Mouse (Mus musculus): Measurements from ENCODE around the gene Hist1h1b. TPM values are rescaled to one million over a fixed set of nuclear protein-coding genes. Genes with fewer than 3 reads are reported as not detected.

Gene Hist1h1b
- polyA plus RNA-seq, 1 experiment = 2.3 TPM

DNA sequence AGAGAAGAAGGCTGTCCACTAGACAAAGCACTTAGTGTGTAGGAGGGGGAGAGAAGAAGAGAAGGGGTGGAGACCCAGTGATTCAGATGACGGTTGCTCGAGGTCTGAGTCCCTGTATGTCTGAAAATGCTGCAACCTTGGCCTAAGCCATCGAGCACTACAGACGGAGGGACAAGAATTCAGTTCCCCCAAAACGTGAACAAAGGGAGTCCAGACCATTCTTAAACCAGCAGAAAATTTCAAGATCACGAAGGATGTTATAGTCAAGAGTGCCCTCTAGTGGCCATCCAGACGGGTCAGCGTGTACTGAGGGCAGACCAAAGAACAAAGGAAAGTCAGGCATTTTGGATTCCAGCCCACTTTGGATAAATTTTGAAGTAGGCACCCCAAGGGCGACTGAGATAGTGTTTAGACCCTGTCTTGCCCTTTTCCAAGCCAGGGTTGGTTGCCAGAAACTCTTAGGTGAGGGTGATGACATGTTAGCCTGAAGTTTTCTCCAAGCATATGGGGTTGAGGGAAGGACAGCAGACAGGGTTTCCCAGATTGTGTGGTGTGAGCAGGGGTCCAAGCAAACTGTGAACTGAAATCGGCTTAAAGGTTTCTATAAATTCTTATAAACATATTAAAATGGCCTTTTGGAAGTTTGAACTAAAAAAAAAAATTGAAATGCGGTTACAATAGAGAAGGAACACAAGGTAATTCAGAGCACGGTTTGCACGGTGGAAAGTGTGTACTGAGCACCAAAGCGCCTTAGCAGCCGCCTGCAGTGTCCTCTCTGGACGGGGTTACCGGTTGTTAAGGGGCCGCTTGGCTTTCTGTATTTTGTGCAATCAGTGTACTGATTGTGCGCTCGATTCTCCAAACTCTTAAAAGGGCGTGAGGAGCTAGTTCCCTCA lies 46.2 kb downstream of the Hist1h1b start:
- Histone ChIP-seq H3K27me3 (ENCODE audit: control insufficient read depth, insufficient read depth, low read length) (no peaks in the 10 kb centered on the region), H3K4me1 (ENCODE audit: control insufficient read depth, insufficient read depth, insufficient read length) (no peaks in the 10 kb centered on the region), H3K36me3 (ENCODE audit: control insufficient read depth, insufficient read depth, low read length) (no peaks in the 10 kb centered on the region), H3K27ac (ENCODE audit: insufficient read depth, low read length) (peak overlapping the region; percentile 78), H3K4me3 (ENCODE audit: extremely low read depth, insufficient read depth, insufficient read length) (peak overlapping the region; percentile 55)
- peak; percentile 64 to 70 for DNase-seq (ENCODE audit: low read depth in 1 of 2, low spot score in 2 of 2)
- no peak for TF ChIP-seq POLR2A (IDR thresholded peaks at IDR 0.05; ENCODE audit: low read depth, low read length)
- peak; percentile 57; the same call in 1 of the 2 replicates for TF ChIP-seq CTCF (IDR thresholded peaks at IDR 0.05; ENCODE audit: extremely low read depth, insufficient read depth, insufficient read length, insufficient replicate concordance)
- WGBS = under 1% methylated on average over 21 of the region's 21 CpGs

DNA sequence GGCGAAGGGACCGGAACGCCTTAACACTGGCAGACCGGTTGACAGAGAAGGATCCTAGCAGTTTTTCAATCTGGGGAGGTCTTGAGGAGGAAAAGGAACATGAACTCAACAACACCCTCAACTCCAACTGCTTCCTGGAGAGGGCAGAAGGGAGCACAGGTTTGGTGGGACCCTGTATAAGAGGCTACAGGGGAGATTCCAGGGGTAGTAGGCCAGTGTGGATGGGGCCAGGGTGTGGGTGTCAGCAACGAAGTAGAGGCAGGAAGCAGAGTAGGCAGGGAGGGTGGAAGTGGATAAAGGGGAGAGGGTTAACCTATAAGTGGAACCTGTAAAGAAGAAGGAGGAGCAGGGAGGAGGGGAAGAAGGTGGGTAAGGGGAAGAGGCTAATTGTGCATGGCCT lies 47.0 kb downstream of the Hist1h1b start:
- Histone ChIP-seq H3K36me3 (ENCODE audit: control insufficient read depth, insufficient read depth, low read length) (no peaks in the 10 kb centered on the region), H3K27ac (ENCODE audit: insufficient read depth, low read length) (no peak overlapping the region), H3K4me1 (ENCODE audit: control insufficient read depth, insufficient read depth, insufficient read length) (no peaks in the 10 kb centered on the region), H3K4me3 (ENCODE audit: extremely low read depth, insufficient read depth, insufficient read length) (no peak overlapping the region), H3K27me3 (ENCODE audit: control insufficient read depth, insufficient read depth, low read length) (no peaks in the 10 kb centered on the region)
- whole genome bisulfite sequencing = 87% methylated on average over 5 of the region's 5 CpGs
- TF ChIP-seq POLR2A (IDR thresholded peaks at IDR 0.05; ENCODE audit: low read depth, low read length) (no peak), CTCF (IDR thresholded peaks at IDR 0.05; ENCODE audit: extremely low read depth, insufficient read depth, insufficient read length, insufficient replicate concordance) (no peak)
- DNase-seq (ENCODE audit: low read depth in 1 of 2, low spot score in 2 of 2) = no peak

Other genes with a start within 250 kb of the Hist1h1b start
- gene Zkscan8, start 249.5 kb downstream of the Hist1h1b start, polyA plus RNA-seq (2012; rRNA removed) = 1.6 and 2.0 TPM in 2 replicates
- not detected in 2 replicates for gene Olfr1366, start 237.8 kb downstream of the Hist1h1b start, polyA plus RNA-seq (2012; rRNA removed)
- gene Olfr1535, start 220.7 kb downstream of the Hist1h1b start, polyA plus RNA-seq (2012; rRNA removed) = not detected in 2 replicates
- gene Olfr1364, start 198.9 kb downstream of the Hist1h1b start, polyA plus RNA-seq (2012; rRNA removed) = not detected in 2 replicates
- not detected in 2 replicates for gene Olfr1362, start 166.6 kb downstream of the Hist1h1b start, polyA plus RNA-seq (2012; rRNA removed)
- gene Olfr11, start 138.1 kb downstream of the Hist1h1b start, polyA plus RNA-seq (2012; rRNA removed) = not detected in 2 replicates
- gene Olfr1361, start 117.2 kb downstream of the Hist1h1b start, polyA plus RNA-seq (2012; rRNA removed) = not detected in 2 replicates
- gene Olfr1360, start 103.2 kb downstream of the Hist1h1b start, polyA plus RNA-seq (2012; rRNA removed) = not detected in 2 replicates
- gene Olfr1359, start 82.5 kb downstream of the Hist1h1b start, polyA plus RNA-seq (2012; rRNA removed) = not detected in 2 replicates
- 18.0 and 18.4 TPM in 2 replicates for gene Hist1h2bl, start 64.5 kb downstream of the Hist1h1b start, polyA plus RNA-seq (2012; rRNA removed)
- gene Hist1h2ai, start 64.2 kb downstream of the Hist1h1b start, polyA plus RNA-seq (2012; rRNA removed) = 40.4 and 81.0 TPM in 2 replicates
- 81.3 and 147 TPM in 2 replicates for gene Hist1h3h, start 63.0 kb downstream of the Hist1h1b start, polyA plus RNA-seq (2012; rRNA removed)
- 6.5 and 12.9 TPM in 2 replicates for gene Hist1h2bm, start 58.6 kb downstream of the Hist1h1b start, polyA plus RNA-seq (2012; rRNA removed)
- 9.1 and 9.5 TPM in 2 replicates for gene Hist1h4j, start 45.6 kb downstream of the Hist1h1b start, polyA plus RNA-seq (2012; rRNA removed)
- gene Hist1h4k, start 30.1 kb downstream of the Hist1h1b start, polyA plus RNA-seq (2012; rRNA removed) = 82.1 and 92.4 TPM in 2 replicates
- 51.8 and 65.5 TPM in 2 replicates for gene Hist1h2ak, start 26.8 kb downstream of the Hist1h1b start, polyA plus RNA-seq (2012; rRNA removed)
- gene Hist1h2bn, start 26.5 kb downstream of the Hist1h1b start, polyA plus RNA-seq (2012; rRNA removed) = 8.0 and 29.0 TPM in 2 replicates
- 77.1 and 125 TPM in 2 replicates for gene Hist1h3i, start 2.7 kb upstream of the Hist1h1b start, polyA plus RNA-seq (2012; rRNA removed)
- 15.5 and 52.1 TPM in 2 replicates for gene Hist1h2an, start 6.6 kb upstream of the Hist1h1b start, polyA plus RNA-seq (2012; rRNA removed)
- 1.7 and 13.4 TPM in 2 replicates for gene Hist1h2bp, start 6.8 kb upstream of the Hist1h1b start, polyA plus RNA-seq (2012; rRNA removed)
- 32.5 and 59.8 TPM in 2 replicates for gene Hist1h2bq, start 29.6 kb upstream of the Hist1h1b start, polyA plus RNA-seq (2012; rRNA removed)
- not detected in 2 replicates for gene Hist1h2ao, start 29.8 kb upstream of the Hist1h1b start, polyA plus RNA-seq (2012; rRNA removed)
- not detected in 2 replicates for gene Hist1h4m, start 31.1 kb upstream of the Hist1h1b start, polyA plus RNA-seq (2012; rRNA removed)
- gene Hist1h4n, start 51.6 kb upstream of the Hist1h1b start, polyA plus RNA-seq (2012; rRNA removed) = 61.9 and 76.0 TPM in 2 replicates
- gene Hist1h2ap, start 52.9 kb upstream of the Hist1h1b start, polyA plus RNA-seq (2012; rRNA removed) = 366 and 1,278 TPM in 2 replicates
- 28.5 and 55.0 TPM in 2 replicates for gene Hist1h2br, start 53.1 kb upstream of the Hist1h1b start, polyA plus RNA-seq (2012; rRNA removed)
- 0.05 and 0.11 TPM in 2 replicates for gene Zfp184, start 164.5 kb upstream of the Hist1h1b start, polyA plus RNA-seq (2012; rRNA removed)
- not detected in 2 replicates for gene Pom121l2, start 200.6 kb upstream of the Hist1h1b start, polyA plus RNA-seq (2012; rRNA removed)
- 0.99 and 1.1 TPM in 2 replicates for gene Prss16, start 229.1 kb upstream of the Hist1h1b start, polyA plus RNA-seq (2012; rRNA removed)